Mouse (Mus musculus) testis, adult 2 months (tissue): Measurements from ENCODE around the gene Banp.

Experiments used
- CTCF ChIP-seq: fragments of 200-500 bp; IDR thresholded peaks from 2 replicates; pipeline ENCODE4 v1.5.1; 2012; ENCODE audit warnings: low read depth, mild to moderate bottlenecking, inconsistent platforms, low read length, moderate library complexity; ENCODE audit not compliant: control insufficient read depth, insufficient read depth, insufficient replicate concordance
- POLR2A ChIP-seq: fragments of 200-500 bp; IDR thresholded peaks from 2 replicates; pipeline ENCODE4 v1.6.1; 2012; ENCODE audit warnings: low read depth, mild to moderate bottlenecking, inconsistent platforms, low read length, moderate library complexity; ENCODE audit not compliant: control insufficient read depth

DNA sequence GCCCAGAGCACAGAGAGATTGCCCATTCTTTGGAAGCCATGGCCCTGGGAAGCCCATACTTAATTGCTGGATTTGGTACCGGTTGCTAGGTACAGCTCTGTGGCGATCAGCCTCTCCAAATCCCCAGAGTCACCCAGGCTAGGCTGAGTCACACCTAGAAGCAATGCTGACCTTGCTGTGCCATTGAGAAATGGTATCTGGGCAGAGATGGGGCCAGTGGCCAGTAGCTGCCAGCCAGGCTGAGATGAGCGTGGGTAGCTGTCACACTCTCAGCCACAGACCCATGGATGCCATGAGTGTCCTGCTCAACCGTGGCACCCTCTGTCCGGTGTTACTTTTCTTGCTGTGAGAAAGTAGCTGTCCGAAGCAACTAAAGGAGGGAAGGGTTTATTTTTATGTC is 88.5 kb downstream of the Banp start:
- TF ChIP-seq POLR2A (no peak), CTCF (no peak)
